Mouse (Mus musculus) monocyte, adult 2 months (primary cell): ENCODE measurements around the gene Gm2a.
"Not testable (repeated sequence)": the region's sequence is repeated elsewhere in the genome, so short reads cannot be mapped to it uniquely, and the experiment has no call there.

ENCODE experiments used
- DNase-seq, 2 experiments: peaks; one replicate each; pipeline ENCODE4 v3.0.0; 2022; ENCODE audit warnings: low spot score in 2 of 2, low read depth in 1 of 2

Gm2a gene

DNA sequence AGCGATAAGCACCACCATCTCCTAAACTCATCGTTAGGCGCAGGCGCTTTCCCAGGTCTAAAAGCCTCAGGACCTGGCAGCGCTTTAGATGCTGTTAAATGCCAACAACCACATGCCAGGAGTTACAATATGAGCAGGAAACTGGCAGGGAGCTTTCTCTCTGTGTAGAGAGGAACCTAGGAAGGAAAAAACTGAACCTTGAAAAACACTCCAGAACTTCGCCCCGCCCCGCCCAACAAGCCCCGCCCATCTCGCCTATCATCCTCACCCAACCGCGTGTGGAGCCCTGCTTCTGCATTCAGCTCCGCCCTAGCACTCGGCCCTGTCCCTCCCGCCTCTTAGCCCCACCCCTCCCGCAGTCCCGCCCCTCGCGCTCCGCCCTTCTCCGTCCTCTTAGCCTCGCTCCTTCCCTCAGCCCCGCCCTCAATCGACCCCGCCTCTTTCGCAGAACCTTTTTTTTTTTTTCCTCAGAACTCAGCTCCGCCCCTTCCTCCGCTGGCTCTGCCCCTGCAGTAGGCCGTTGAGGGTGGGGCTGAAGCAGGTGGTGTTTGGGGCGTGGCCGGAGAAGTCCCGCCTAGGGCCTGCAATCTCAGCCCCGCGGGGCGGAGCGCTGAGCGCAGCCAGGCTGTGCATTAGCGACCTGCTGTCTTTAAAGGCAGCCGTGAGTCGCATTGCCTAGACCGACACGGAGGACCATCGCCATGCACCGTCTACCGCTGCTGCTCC is at the start of gene Gm2a:
Gm2a (plus strand) TSS at position 653 of the 726 bp plus-strand sequence.
- peak; percentile 87 to 93 for DNase-seq

GRCm38 (mm10) chr11:55050837-55051510 is 46.9 kb upstream of the Gm2a start:
- DNase-seq = no peak

GRCm38 (mm10) chr11:55057511-55057910 is 40.4 kb upstream of the Gm2a start:
- no peak for DNase-seq

DNA sequence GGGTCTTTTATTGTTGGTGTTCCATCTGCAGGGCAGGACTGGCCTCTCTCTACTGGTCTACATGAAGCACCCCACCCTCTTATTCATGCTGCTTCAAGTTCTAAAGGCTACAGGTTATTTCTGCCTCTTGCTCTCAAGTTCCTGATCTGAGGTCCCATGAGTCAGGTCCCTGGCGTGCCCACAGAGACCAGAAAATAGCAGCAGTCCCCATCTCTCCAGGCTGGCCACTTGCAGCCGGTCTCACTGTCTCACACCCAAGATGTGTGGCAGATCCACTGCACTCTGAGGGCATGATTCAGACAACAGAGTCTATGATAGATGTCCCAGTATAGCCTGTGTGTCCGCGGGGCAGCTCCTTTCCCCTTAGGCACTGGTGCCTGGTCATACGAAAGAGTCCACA is 37.1 kb upstream of the Gm2a start:
- no peak for DNase-seq

GRCm38 (mm10) chr11:55062856-55063255 is 35.1 kb upstream of the Gm2a start:
- DNase-seq = no peak

DNA sequence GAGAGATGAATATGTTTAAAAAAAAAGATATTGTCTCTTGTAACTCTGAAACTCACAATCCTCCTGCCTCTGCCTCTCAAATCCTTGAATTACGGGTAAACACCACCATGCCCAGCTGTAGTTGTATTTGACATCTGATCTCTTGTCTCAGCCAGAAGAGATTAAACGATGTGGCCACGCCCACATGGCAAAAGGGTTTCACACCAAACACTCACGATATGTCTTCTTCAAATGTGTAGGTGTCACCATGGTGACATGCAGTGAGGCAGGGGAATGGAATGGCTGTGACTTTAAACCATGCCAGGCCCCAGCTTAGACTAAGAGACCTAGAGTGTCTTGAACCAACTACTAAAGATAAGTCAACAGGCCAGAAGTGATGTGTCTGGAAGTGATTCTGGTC is 31.0 kb upstream of the Gm2a start:
- DNase-seq = no peak

DNA sequence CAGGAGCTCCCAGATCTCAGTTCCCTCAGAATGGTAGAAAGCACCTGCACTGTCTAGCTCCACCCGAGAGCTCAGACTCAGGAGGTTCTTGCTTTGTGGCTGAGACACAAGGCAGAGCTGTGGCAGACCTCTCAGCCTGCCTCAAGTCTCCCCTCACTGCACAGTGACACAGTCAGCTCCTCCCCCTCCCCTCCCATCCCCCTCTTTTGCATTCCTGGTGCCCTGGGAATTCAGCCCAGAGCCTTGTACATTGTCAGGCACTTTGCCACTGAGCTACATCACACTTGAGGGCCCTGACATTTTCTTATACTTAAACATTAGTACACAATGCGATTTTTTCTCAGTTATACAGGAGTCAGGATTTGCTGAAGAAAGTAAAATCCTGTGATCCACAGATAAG is 28.9 kb upstream of the Gm2a start:
- DNase-seq = no peak

GRCm38 (mm10) chr11:55071344-55071743 is 26.6 kb upstream of the Gm2a start:
- no peak for DNase-seq

- DNase-seq = no peak
Observed at GRCm38 (mm10) chr11:55072467-55072866, 25.4 kb upstream of the Gm2a start.

DNA sequence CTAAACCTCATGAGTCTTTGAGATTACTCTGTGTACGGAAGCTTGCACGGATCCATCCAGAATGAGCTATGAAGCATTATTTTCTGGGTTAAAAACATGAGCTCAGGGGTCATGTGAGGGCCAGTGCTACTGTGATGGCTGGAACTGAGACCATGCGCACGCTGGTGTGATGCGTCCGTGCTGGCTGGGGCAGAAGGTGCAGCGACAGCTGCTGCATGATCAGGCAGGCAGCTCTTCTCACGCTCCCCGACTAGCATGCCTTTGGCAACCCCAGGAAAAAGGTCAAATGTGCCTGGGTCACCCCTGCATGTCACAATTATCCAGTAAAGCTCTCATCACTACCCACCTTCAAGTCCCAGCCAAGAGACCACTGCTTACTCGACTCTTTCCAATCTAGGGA is 24.7 kb upstream of the Gm2a start:
- no peak for DNase-seq

DNA sequence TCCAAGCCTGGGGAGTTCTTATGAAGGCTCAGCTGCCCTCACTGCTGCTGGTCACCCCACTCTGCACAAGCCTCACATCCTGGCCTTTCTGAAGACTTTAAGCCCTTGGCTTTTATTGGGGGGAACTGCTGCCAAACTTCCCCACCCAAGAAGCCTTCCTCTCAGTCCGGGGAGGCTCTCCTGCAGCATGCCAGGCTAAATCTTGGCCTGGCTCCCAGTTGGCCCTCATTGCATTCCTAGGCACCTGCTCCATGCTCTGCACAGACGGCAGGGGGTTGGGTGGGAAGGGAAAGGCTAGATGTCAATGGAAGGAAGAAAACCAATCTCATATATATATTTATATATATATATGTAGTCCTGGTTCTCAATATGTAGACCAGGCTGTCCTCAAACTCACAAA is 22.3 kb upstream of the Gm2a start:
- DNase-seq = no peak

- no peak for DNase-seq
Observed at GRCm38 (mm10) chr11:55076234-55076633, 21.7 kb upstream of the Gm2a start.

GRCm38 (mm10) chr11:55077331-55078231 is 20.3 kb upstream of the Gm2a start, which contains the start of gene Ccdc69:
Ccdc69 (minus strand) TSS chr11:55078131.
- DNase-seq = peak; percentile 32 to 36

DNA sequence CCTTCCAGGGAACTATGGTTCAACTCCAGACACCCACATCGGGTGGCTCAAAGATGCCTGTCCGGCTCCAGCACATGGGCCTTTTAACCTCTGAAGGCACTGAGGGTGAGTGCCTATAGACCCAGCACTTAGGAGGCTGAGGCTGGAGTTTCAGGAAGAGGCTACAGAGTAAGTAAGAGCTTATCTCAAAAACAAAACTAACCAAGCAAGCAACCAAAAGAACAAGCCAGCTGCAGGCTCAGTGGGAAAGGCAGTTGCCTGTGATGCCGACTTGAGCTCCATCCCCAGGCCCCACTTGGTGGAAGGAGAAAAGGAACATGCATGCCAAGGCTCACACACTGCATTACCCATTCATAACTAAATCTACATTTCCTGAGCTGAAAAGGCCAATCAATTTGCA is 19.4 kb upstream of the Gm2a start:
- no peak for DNase-seq

DNA sequence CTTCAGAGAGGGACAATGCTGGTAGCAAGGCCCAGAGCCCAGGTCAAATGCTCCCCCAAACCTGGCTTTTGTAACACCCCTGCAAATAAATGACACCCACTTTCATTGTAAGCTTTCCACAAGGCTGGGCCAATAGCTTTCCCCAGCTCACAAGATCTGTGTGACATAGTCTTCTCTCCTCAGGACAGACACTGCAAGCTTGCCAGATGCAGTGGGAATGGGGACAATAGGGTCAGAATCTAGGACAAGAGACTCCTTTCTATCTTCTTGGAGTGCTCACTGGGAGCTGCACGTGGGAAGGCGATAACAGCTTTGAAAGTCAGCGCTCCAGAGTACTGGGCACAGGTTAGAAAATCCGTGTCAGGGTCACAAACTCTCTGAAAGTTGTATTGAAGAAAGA is 18.7 kb upstream of the Gm2a start:
- DNase-seq = no peak

GRCm38 (mm10) chr11:55081206-55081605 is 16.7 kb upstream of the Gm2a start:
- DNase-seq = no peak

- DNase-seq = no peak
Observed at GRCm38 (mm10) chr11:55084629-55085028, 13.3 kb upstream of the Gm2a start.

DNA sequence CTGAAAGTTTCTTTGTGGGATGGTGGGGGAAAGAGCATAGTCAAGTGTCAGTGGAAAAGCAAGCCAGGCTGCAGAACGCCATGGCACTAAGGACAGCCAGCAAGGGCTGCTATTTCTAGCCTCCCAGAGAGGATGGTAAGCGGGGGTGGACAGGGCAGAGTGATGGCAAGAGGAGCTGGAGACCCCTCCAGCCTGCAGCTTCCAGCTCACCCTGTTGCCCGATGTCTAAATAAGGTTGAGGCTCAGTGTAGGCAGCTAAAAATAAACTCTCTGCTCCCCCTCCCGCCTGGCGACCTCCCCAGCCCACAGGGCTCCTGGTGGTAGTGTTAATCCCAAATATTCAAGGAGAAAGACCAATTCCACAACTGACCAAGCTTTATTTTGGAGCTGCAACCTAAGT is 12.5 kb upstream of the Gm2a start:
- no peak for DNase-seq

DNA sequence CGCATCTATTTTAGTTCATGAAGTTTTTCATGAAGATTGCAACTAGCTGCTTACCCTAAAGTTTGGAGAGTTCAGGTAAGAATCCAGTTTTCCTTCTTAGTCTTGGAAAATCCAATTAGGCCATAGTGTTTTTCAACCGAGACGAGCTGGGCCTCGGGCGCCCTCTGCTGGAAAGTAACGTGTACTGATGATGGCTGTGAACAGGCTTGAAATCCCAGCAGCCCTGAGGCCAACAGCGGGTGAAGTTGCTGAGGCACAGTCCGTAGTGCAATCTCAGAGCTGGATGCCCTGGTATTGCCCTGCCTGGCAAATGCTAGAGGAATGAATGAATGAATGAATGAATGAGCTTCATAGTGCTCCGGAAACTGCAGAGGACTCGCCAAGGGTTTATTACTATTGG is 10.9 kb upstream of the Gm2a start:
- DNase-seq = peak in 1 of 2 experiments; percentile 26

- DNase-seq = no peak
Observed at GRCm38 (mm10) chr11:55089892-55090291, 8.0 kb upstream of the Gm2a start.

DNA sequence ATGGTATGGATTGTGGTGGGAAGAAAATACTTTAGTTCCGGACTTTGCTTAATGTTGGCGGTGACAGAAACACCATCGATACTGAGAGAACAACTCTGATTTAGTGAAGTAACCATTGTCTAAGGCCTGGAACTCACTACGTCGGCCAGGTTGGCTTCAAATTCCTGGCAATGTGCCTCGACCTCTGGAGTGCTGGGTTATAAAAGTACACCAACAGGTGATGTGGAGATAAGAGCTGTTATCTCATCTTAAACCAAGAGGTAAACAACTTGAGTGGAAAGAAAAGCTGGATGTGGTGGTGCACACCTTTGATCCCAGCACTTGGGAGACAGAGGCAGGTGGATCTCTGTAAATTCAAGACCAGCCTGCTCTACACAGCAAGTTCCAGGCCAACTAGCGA is 4.8 kb upstream of the Gm2a start:
- DNase-seq = no peak

GRCm38 (mm10) chr11:55096296-55096695 is 1.6 kb upstream of the Gm2a start:
- DNase-seq = not testable (repeated sequence)
